Mouse (Mus musculus) heart, embryonic 12.5 days (tissue): ENCODE results near the gene Notch1. TPM values are rescaled to one million over a fixed set of nuclear protein-coding genes. Genes with fewer than 3 reads are reported as not detected.

ENCODE experiments used
- microRNA-seq: library from miRNA; unstranded; fragments of <30 nt; microRNA quantifications from one replicate; pipeline ENCODE4, GENCODE M21; 2017
- polyA plus RNA-seq: library from polyadenylated mRNA; unstranded; fragments of >200 nt; fragmentation: Nextera tagmentation; extraction: Ambion mirVana; gene quantifications from 2 replicates; pipeline ENCODE4 v1.2.1, GENCODE M21; 2016

Gene Notch1
- polyA plus RNA-seq, 1 experiment from 2014 or later, result 20.4 TPM

Small RNAs within 50 kb of the gene (microRNA-seq; reads per million reads assigned to microRNA genes)
- gene Mir6996, result 0.94 reads per million

Other genes starting within 250 kb of the Notch1 start
- 0.05 and 0.09 TPM in 2 replicates for gene Ccdc187, start 222.1 kb downstream of the Notch1 start, polyA plus RNA-seq
- 38.0 and 39.9 TPM in 2 replicates for gene Gpsm1, start 201.1 kb downstream of the Notch1 start, polyA plus RNA-seq
- 31.4 and 33.7 TPM in 2 replicates for gene Dnlz, start 164.6 kb downstream of the Notch1 start, polyA plus RNA-seq
- 0.56 and 0.58 TPM in 2 replicates for gene Card9, start 155.7 kb downstream of the Notch1 start, polyA plus RNA-seq
- gene Snapc4, start 136.0 kb downstream of the Notch1 start, polyA plus RNA-seq, result 20.4 and 23.5 TPM in 2 replicates
- gene Entr1, start 127.3 kb downstream of the Notch1 start, polyA plus RNA-seq, result 91.7 and 95.5 TPM in 2 replicates
- 142 and 145 TPM in 2 replicates for gene Pmpca, start 127.3 kb downstream of the Notch1 start, polyA plus RNA-seq
- gene Inpp5e, start 107.5 kb downstream of the Notch1 start, polyA plus RNA-seq, result 17.7 and 19.1 TPM in 2 replicates
- gene Sec16a, start 71.4 kb downstream of the Notch1 start, polyA plus RNA-seq, result 22.6 and 24.5 TPM in 2 replicates
- 139 and 146 TPM in 2 replicates for gene Egfl7, start 63.4 kb upstream of the Notch1 start, polyA plus RNA-seq
- gene Gm20532, start 70.0 kb upstream of the Notch1 start, polyA plus RNA-seq, result 0.28 TPM in 1 of 2 replicates, not detected in the other
- gene Agpat2, start 87.8 kb upstream of the Notch1 start, polyA plus RNA-seq, result 18.4 and 23.2 TPM in 2 replicates
- gene Fam69b, start 111.8 kb upstream of the Notch1 start, polyA plus RNA-seq, result 16.4 and 17.3 TPM in 2 replicates
- gene Lcn4, start 154.6 kb upstream of the Notch1 start, polyA plus RNA-seq, result not detected in 2 replicates